Mouse (Mus musculus) liver, embryonic 14.5 days (tissue): Measurements from ENCODE around the gene Samd1. TPM values are rescaled to one million over a fixed set of nuclear protein-coding genes. Genes with fewer than 3 reads are reported as not detected.

ENCODE experiments used
- ATAC-seq: fragments of 200-750 bp; cut with Nextera tagmentation; 2 replicates; pipeline ENCODE4 v1.8.0; 2017; ENCODE audit warnings: moderate number of reproducible peaks, mild to moderate bottlenecking, moderate library complexity; ENCODE audit not compliant: insufficient read depth
- DNase-seq, 3 experiments: peaks; one replicate each; pipeline ENCODE4 v3.0.0-alpha.2; 2012 to 2013; ENCODE audit warnings: low read depth in 3 of 3, low spot score in 3 of 3
- H3K27ac ChIP-seq: fragments of 300-500 bp; sonication (generic); 2 replicates; pipeline ENCODE4 v1.5.1; 2014; ENCODE audit warnings: moderate library complexity, mild to moderate bottlenecking, control low read depth, inconsistent platforms
- H3K27me3 ChIP-seq: fragments of 300-500 bp; sonication (generic); 2 replicates; pipeline ENCODE4 v1.6.1; 2014; ENCODE audit warnings: mild to moderate bottlenecking, low read length, moderate library complexity; ENCODE audit not compliant: control insufficient read depth, insufficient read depth
- H3K36me3 ChIP-seq: fragments of 300-500 bp; sonication (generic); replicated peaks from 2 replicates; pipeline ENCODE4 v1.6.1; 2014; ENCODE audit warnings: low read depth; ENCODE audit not compliant: control insufficient read depth, insufficient read depth
- H3K4me1 ChIP-seq, 2 experiments: fragments of 200-500 bp in 1 of 2; fragments of 300-500 bp in 1 of 2; sonication (generic) in 1 of 2; replicated peaks; 2 replicates each; pipeline ENCODE4 v1.6.1; 2012 to 2014; ENCODE audit warnings: antibody characterized with exemption in 1 of 2, inconsistent platforms in 1 of 2, low read length in 1 of 2; ENCODE audit not compliant: control insufficient read depth in 2 of 2, insufficient read depth in 2 of 2
- H3K4me2 ChIP-seq: fragments of 300-500 bp; sonication (generic); 2 replicates; pipeline ENCODE4 v1.6.1; 2014; ENCODE audit warnings: low read depth, mild to moderate bottlenecking, control low read depth, moderate library complexity
- H3K4me3 ChIP-seq, 2 experiments: fragments of 200-500 bp in 1 of 2; fragments of 300-500 bp in 1 of 2; sonication (generic) in 1 of 2; 2 replicates each; pipeline ENCODE4 v1.5.1; 2012 to 2014; ENCODE audit warnings: low read depth in 2 of 2, low read length in 2 of 2, mild to moderate bottlenecking in 2 of 2, control low read depth in 1 of 2, inconsistent platforms in 1 of 2, moderate library complexity in 1 of 2; ENCODE audit not compliant: insufficient read depth in 1 of 2
- H3K9ac ChIP-seq: fragments of 300-500 bp; sonication (generic); replicated peaks from 2 replicates; pipeline ENCODE4 v1.6.1; 2014; ENCODE audit warnings: mild to moderate bottlenecking, control low read depth, moderate library complexity
- H3K9me3 ChIP-seq: fragments of 300-500 bp; sonication (generic); 2 replicates; pipeline ENCODE4 v1.6.1; 2016; ENCODE audit warnings: low read length, mixed read lengths; ENCODE audit not compliant: control insufficient read depth
- CTCF ChIP-seq: IDR thresholded peaks from 2 replicates; pipeline ENCODE4 v1.5.1; 2016; ENCODE audit warnings: antibody characterized with exemption, low read depth, control low read depth
- EP300 ChIP-seq: IDR thresholded peaks from 2 replicates; pipeline ENCODE4 v1.6.1; 2016; ENCODE audit warnings: antibody characterized with exemption, low read depth
- WGBS: fragments of 180-500 bp; shearing (Covaris S2); extraction: QIAGEN DNeasy Blood & Tissue Kit; methylation state at CpG from one replicate; pipeline ENCODE4 v1.1.7; 2014; ENCODE audit not compliant: insufficient replicate concordance; 5-methylcytosine and 5-hydroxymethylcytosine counted together
- microRNA counts: library from miRNA; unstranded; fragments of <30 nt; microRNA quantifications from one replicate; lab custom pipeline; 2016
- microRNA-seq: library from miRNA; unstranded; fragments of <30 nt; microRNA quantifications from one replicate; pipeline ENCODE4, GENCODE M21; 2016
- polyA plus RNA-seq, 2 experiments: library from polyadenylated mRNA; depleted of rRNA in 1 of 2; stranded (reverse) in 1 of 2; unstranded in 1 of 2; fragments of >200 nt; fragmentation: Nextera tagmentation in 1 of 2; extraction: Ambion mirVana in 1 of 2; gene quantifications; 2 replicates each; pipeline versions ENCODE4 v1.2.1 to v1.2.3; 2012 to 2014

Samd1 gene
- polyA plus RNA-seq, 2 experiments, result 9.3 to 34.5 TPM

DNA sequence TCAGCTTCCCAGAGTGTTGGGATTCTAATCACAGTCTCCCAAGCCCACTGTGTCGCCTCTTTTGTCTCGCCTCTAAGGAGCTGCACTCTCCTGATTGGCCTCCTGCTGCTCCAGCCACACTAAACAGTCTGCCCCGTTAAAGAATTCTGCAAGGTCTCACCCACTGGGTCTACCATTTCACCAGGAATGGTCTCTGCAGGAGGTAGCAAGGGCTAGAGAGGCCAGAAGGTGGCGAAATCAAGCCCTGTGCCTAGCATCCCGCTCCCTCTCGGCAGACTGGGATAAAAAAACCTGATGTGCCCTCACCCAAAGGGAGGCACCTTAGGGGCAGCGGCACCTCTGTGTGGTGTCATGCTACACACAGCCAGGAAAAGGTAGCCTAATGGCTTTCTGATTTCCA lies 46.6 kb downstream of the Samd1 start:
- no peaks in the 10 kb centered on the region for H3K4me1 ChIP-seq
- H3K4me3 ChIP-seq, result no peak overlapping the region
- DNase-seq (no peak), ATAC-seq (no peak)
- no peaks in the 10 kb centered on the region for H3K9me3 ChIP-seq
- WGBS, result 12% methylated on average over 7 of the region's 7 CpGs
- no peak overlapping the region for H3K27ac ChIP-seq
- H3K36me3 ChIP-seq, result no peaks in the 10 kb centered on the region
- H3K9ac ChIP-seq, result no peak overlapping the region
- H3K4me2 ChIP-seq, result no peak overlapping the region
- peaks cover 36% of the 10 kb centered on the region for H3K27me3 ChIP-seq
- TF ChIP-seq CTCF, result no peak
- no peak for TF ChIP-seq EP300

- ATAC-seq, result no peak
- WGBS, result 12% methylated on average over 9 of the region's 9 CpGs
- no peak within 1 kb of the TSS for H3K9ac ChIP-seq
- no peak within 1 kb of the TSS for H3K4me2 ChIP-seq
- H3K9me3 ChIP-seq, result no peaks in the 10 kb centered on the region
- TF ChIP-seq EP300 (no peak), CTCF (no peak)
- H3K4me1 ChIP-seq, result no peaks in the 10 kb centered on the region
- no peak for DNase-seq
- no peaks in the 10 kb centered on the region for H3K36me3 ChIP-seq
- peaks cover 36% of the 10 kb centered on the region for H3K27me3 ChIP-seq
- no peak within 1 kb of the TSS for H3K27ac ChIP-seq
- H3K4me3 ChIP-seq, result no peak within 1 kb of the TSS
Observed at GRCm38 (mm10) chr8:84044900-84045299, 47.4 kb downstream of the Samd1 start, which contains the start of gene Rln3. Rln3 (minus strand) TSS chr8:84045000.

- peaks cover 36% of the 10 kb centered on the region for H3K27me3 ChIP-seq
- ATAC-seq (no peak), DNase-seq (no peak)
- no peaks in the 10 kb centered on the region; a peak in 1 of 4 replicates for H3K4me1 ChIP-seq
- WGBS, result 69% methylated on average over 3 of the region's 3 CpGs
- no peak overlapping the region for H3K4me3 ChIP-seq
- no peaks in the 10 kb centered on the region for H3K36me3 ChIP-seq
- no peak overlapping the region for H3K4me2 ChIP-seq
- no peaks in the 10 kb centered on the region for H3K9me3 ChIP-seq
- TF ChIP-seq CTCF, result no peak
- TF ChIP-seq EP300, result no peak
- H3K27ac ChIP-seq, result no peak overlapping the region
- H3K9ac ChIP-seq, result no peak overlapping the region
Observed at GRCm38 (mm10) chr8:84046505-84046904, 49.0 kb downstream of the Samd1 start.

DNA sequence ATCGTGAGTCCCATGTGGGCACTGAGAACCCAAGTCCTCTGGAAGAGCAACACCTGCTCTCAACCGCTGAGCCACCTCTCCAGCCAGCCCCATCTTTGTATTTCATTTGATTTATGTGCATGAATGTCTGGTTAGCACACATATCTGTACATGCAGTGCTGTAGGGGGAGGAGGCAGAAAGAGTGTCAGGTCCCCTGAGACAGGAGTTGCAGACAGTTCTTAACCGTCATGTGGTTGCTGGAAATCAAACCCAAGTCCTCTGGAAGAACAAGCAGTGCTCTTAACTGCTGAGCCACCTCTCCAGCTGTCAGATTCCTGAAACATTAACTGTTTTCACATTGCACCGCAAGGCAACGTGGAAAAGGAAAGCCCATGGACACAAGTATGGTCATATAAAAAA lies 50.7 kb downstream of the Samd1 start:
- no peak overlapping the region for H3K9ac ChIP-seq
- TF ChIP-seq CTCF (no peak), EP300 (no peak)
- no peak overlapping the region for H3K4me2 ChIP-seq
- no peak overlapping the region for H3K27ac ChIP-seq
- no peaks in the 10 kb centered on the region for H3K9me3 ChIP-seq
- H3K4me1 ChIP-seq, result peaks cover 0 to 3% of the 10 kb centered on the region in 2 experiments; a peak in 1 of 4 replicates
- ATAC-seq (no peak), DNase-seq (no peak)
- no peaks in the 10 kb centered on the region for H3K36me3 ChIP-seq
- H3K27me3 ChIP-seq, result peaks cover 23% of the 10 kb centered on the region
- WGBS, result 65% methylated on average over 5 of the region's 5 CpGs
- H3K4me3 ChIP-seq, result no peak overlapping the region

MicroRNA genes within 50 kb of the gene (microRNA counts, 519-probe panel; counts per million panel counts)
- 69.9 counts per million for microRNA mmu-miR-1199 (lab: Ali Mortazavi, UCI)

Small RNA genes within 50 kb of the gene (microRNA-seq; reads per million reads assigned to microRNA genes)
- gene Mir1199 (not detected), gene Mir8111 (4.6 reads per million, percentile 4 among the genes with 10 or more reads in this experiment)

Other genes with a start within 250 kb of the Samd1 start
- gene Adgrl1, start 97.6 kb upstream of the Samd1 start, polyA plus RNA-seq (2012; rRNA removed), result 4.5 and 6.1 TPM in 2 replicates
- gene Adgrl1, start 97.6 kb upstream of the Samd1 start, polyA plus RNA-seq (2014; fragmentation: Nextera tagmentation; extraction: Ambion mirVana), result 1.2 and 1.7 TPM in 2 replicates
- 0.30 and 0.31 TPM in 2 replicates for gene Gm10644, start 42.5 kb upstream of the Samd1 start, polyA plus RNA-seq (2012; rRNA removed)
- gene Gm10644, start 42.5 kb upstream of the Samd1 start, polyA plus RNA-seq (2014; fragmentation: Nextera tagmentation; extraction: Ambion mirVana), result 0.09 and 0.30 TPM in 2 replicates
- gene Asf1b, start 42.2 kb upstream of the Samd1 start, polyA plus RNA-seq (2012; rRNA removed), result 92.7 and 98.5 TPM in 2 replicates
- gene Asf1b, start 42.2 kb upstream of the Samd1 start, polyA plus RNA-seq (2014; fragmentation: Nextera tagmentation; extraction: Ambion mirVana), result 130 and 138 TPM in 2 replicates
- gene Prkaca, start 24.7 kb upstream of the Samd1 start, polyA plus RNA-seq (2012; rRNA removed), result 19.9 and 24.8 TPM in 2 replicates
- gene Prkaca, start 24.7 kb upstream of the Samd1 start, polyA plus RNA-seq (2014; fragmentation: Nextera tagmentation; extraction: Ambion mirVana), result 30.6 and 34.0 TPM in 2 replicates
- gene 1700067K01Rik, start 3.8 kb downstream of the Samd1 start, polyA plus RNA-seq (2012; rRNA removed), result 0.41 and 0.65 TPM in 2 replicates
- gene 1700067K01Rik, start 3.8 kb downstream of the Samd1 start, polyA plus RNA-seq (2014; fragmentation: Nextera tagmentation; extraction: Ambion mirVana), result 0.41 and 0.49 TPM in 2 replicates
- not detected in 2 replicates for gene 2210011C24Rik, start 14.5 kb downstream of the Samd1 start, polyA plus RNA-seq (2012; rRNA removed)
- not detected in 2 replicates for gene 2210011C24Rik, start 14.5 kb downstream of the Samd1 start, polyA plus RNA-seq (2014; fragmentation: Nextera tagmentation; extraction: Ambion mirVana)
- 0.11 and 0.19 TPM in 2 replicates for gene Palm3, start 23.8 kb downstream of the Samd1 start, polyA plus RNA-seq (2012; rRNA removed)
- 0.09 TPM in 1 of 2 replicates, not detected in the other for gene Palm3, start 23.8 kb downstream of the Samd1 start, polyA plus RNA-seq (2014; fragmentation: Nextera tagmentation; extraction: Ambion mirVana)
- gene Il27ra, start 44.9 kb downstream of the Samd1 start, polyA plus RNA-seq (2012; rRNA removed), result 0.56 and 0.70 TPM in 2 replicates
- gene Il27ra, start 44.9 kb downstream of the Samd1 start, polyA plus RNA-seq (2014; fragmentation: Nextera tagmentation; extraction: Ambion mirVana), result 0.32 and 0.45 TPM in 2 replicates
- not detected in 2 replicates for gene Rln3, start 47.3 kb downstream of the Samd1 start, polyA plus RNA-seq (2012; rRNA removed)
- gene Rln3, start 47.3 kb downstream of the Samd1 start, polyA plus RNA-seq (2014; fragmentation: Nextera tagmentation; extraction: Ambion mirVana), result not detected in 2 replicates
- 0.08 and 0.22 TPM in 2 replicates for gene Gm10643, start 67.5 kb downstream of the Samd1 start, polyA plus RNA-seq (2012; rRNA removed)
- gene Gm10643, start 67.5 kb downstream of the Samd1 start, polyA plus RNA-seq (2014; fragmentation: Nextera tagmentation; extraction: Ambion mirVana), result 0.16 TPM in 1 of 2 replicates, not detected in the other
- gene Rfx1, start 69.2 kb downstream of the Samd1 start, polyA plus RNA-seq (2012; rRNA removed), result 4.6 and 5.0 TPM in 2 replicates
- gene Rfx1, start 69.2 kb downstream of the Samd1 start, polyA plus RNA-seq (2014; fragmentation: Nextera tagmentation; extraction: Ambion mirVana), result 1.5 and 2.6 TPM in 2 replicates
- gene Dcaf15, start 107.1 kb downstream of the Samd1 start, polyA plus RNA-seq (2012; rRNA removed), result 16.8 and 17.1 TPM in 2 replicates
- 2.5 and 3.2 TPM in 2 replicates for gene Dcaf15, start 107.1 kb downstream of the Samd1 start, polyA plus RNA-seq (2014; fragmentation: Nextera tagmentation; extraction: Ambion mirVana)
- gene Podnl1, start 128.3 kb downstream of the Samd1 start, polyA plus RNA-seq (2012; rRNA removed), result 0.03 and 0.04 TPM in 2 replicates
- not detected in 2 replicates for gene Podnl1, start 128.3 kb downstream of the Samd1 start, polyA plus RNA-seq (2014; fragmentation: Nextera tagmentation; extraction: Ambion mirVana)
- 3.0 and 3.4 TPM in 2 replicates for gene Cc2d1a, start 150.3 kb downstream of the Samd1 start, polyA plus RNA-seq (2012; rRNA removed)
- 2.3 and 3.6 TPM in 2 replicates for gene Cc2d1a, start 150.3 kb downstream of the Samd1 start, polyA plus RNA-seq (2014; fragmentation: Nextera tagmentation; extraction: Ambion mirVana)
- gene 4930432K21Rik, start 150.4 kb downstream of the Samd1 start, polyA plus RNA-seq (2012; rRNA removed), result 0.15 and 0.19 TPM in 2 replicates
- gene 4930432K21Rik, start 150.4 kb downstream of the Samd1 start, polyA plus RNA-seq (2014; fragmentation: Nextera tagmentation; extraction: Ambion mirVana), result 0.25 TPM in 1 of 2 replicates, not detected in the other
- gene Nanos3, start 187.5 kb downstream of the Samd1 start, polyA plus RNA-seq (2012; rRNA removed), result 0.12 TPM in 1 of 2 replicates, not detected in the other
- not detected in 2 replicates for gene Nanos3, start 187.5 kb downstream of the Samd1 start, polyA plus RNA-seq (2014; fragmentation: Nextera tagmentation; extraction: Ambion mirVana)
- gene Zswim4, start 239.4 kb downstream of the Samd1 start, polyA plus RNA-seq (2012; rRNA removed), result 1.9 and 2.1 TPM in 2 replicates
- 0.74 and 1.4 TPM in 2 replicates for gene Zswim4, start 239.4 kb downstream of the Samd1 start, polyA plus RNA-seq (2014; fragmentation: Nextera tagmentation; extraction: Ambion mirVana)